Mouse (Mus musculus): Measurements from ENCODE around the gene Gm49339. TPM values are rescaled to one million over a fixed set of nuclear protein-coding genes. Genes with fewer than 3 reads are reported as not detected.
"Not testable (repeated sequence)": the region's sequence is repeated elsewhere in the genome, so short reads cannot be mapped to it uniquely, and the experiment has no call there.

Gm49339 gene
- polyA plus RNA-seq (2014; fragmentation: Nextera tagmentation; extraction: Ambion mirVana) = 0.99 and 2.4 TPM in 2 replicates

DNA sequence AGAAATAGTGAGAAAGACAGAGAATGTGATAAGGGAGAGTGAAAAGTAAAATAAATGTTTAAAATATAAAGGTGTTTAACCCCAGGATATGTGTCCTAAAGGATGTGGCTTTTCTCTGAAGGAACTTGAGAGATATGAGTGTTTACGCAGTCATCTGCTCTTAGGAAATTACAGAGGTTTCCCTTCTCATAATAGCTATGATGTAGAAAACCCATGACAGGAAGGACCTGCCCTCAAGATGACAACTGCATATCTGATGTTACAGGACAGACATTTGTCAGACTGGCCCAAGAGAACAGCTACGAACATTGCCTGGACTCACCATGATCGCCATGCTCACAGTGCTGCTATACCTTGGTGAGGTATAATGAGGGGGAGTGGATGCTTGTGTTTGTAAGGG is at the start of gene Gm49339, which contains the start of gene Lilr4b:
Gene Gm49339, plus strand, starts transcription at position 216 of the 400 bp plus-strand sequence.
Gene Lilr4b, plus strand, starts transcription at position 236 of the 400 bp plus-strand sequence.
- not testable (repeated sequence) for H3K27me3 ChIP-seq (ENCODE audit: insufficient read depth, low read length); H3K9me3 ChIP-seq (ENCODE audit: low read depth, low read length); DNase-seq; H3K27ac ChIP-seq (ENCODE audit: low read depth); ATAC-seq (ENCODE audit: insufficient read depth); H3K4me1 ChIP-seq (ENCODE audit: insufficient read depth); H3K9ac ChIP-seq; H3K4me2 ChIP-seq; H3K4me3 ChIP-seq (ENCODE audit: low read depth, low read length); H3K36me3 ChIP-seq (ENCODE audit: insufficient read depth)
- 78% methylated on average over 1 of the region's 3 CpGs for whole genome bisulfite sequencing

DNA sequence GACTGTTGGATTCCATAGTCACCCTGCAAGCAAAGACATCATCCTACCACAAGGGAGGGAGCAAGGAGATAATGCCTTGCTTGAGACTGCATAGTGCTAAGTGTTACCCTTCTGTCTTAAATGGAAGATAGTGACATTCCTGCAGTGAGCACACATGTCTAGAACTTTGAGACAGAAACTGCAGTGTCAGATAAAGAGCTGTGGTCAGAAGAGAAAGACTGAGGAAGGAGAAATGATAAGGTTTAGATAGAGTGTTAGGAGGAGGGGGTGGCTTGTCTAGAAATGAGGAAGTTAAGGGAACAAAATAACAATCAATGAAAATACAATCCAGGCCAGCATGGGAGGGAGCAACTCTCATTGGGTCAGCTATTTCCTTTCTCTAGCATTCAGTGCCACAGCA is 47.5 kb upstream of the Gm49339 start:
- Histone ChIP-seq H3K4me1 (ENCODE audit: insufficient read depth) (no peaks in the 10 kb centered on the region), H3K4me2 (no peak overlapping the region), H3K27ac (ENCODE audit: low read depth) (no peak overlapping the region), H3K9me3 (ENCODE audit: low read depth, low read length) (no peaks in the 10 kb centered on the region), H3K4me3 (ENCODE audit: low read depth, low read length) (no peak overlapping the region), H3K27me3 (ENCODE audit: insufficient read depth, low read length) (no peaks in the 10 kb centered on the region), H3K36me3 (ENCODE audit: insufficient read depth) (no peaks in the 10 kb centered on the region), H3K9ac (no peak overlapping the region)
- TF ChIP-seq CTCF (IDR thresholded peaks at IDR 0.05; ENCODE audit: low read depth) = no peak
- ATAC-seq (ENCODE audit: insufficient read depth) (no peak), DNase-seq (no peak)

GRCm38 (mm10) chr10:51435684-51436083 is 44.7 kb upstream of the Gm49339 start:
- DNase-seq (no peak), ATAC-seq (ENCODE audit: insufficient read depth) (no peak)
- no peaks in the 10 kb centered on the region for H3K36me3 ChIP-seq (ENCODE audit: insufficient read depth)
- no peaks in the 10 kb centered on the region for H3K9me3 ChIP-seq (ENCODE audit: low read depth, low read length)
- no peak overlapping the region for H3K4me2 ChIP-seq
- no peak overlapping the region for H3K9ac ChIP-seq
- H3K27me3 ChIP-seq (ENCODE audit: insufficient read depth, low read length) = no peaks in the 10 kb centered on the region
- no peak for TF ChIP-seq CTCF (IDR thresholded peaks at IDR 0.05; ENCODE audit: low read depth)
- no peaks in the 10 kb centered on the region for H3K4me1 ChIP-seq (ENCODE audit: insufficient read depth)
- 77% methylated on average over 3 of the region's 3 CpGs for whole genome bisulfite sequencing
- no peak overlapping the region for H3K4me3 ChIP-seq (ENCODE audit: low read depth, low read length)
- no peak overlapping the region for H3K27ac ChIP-seq (ENCODE audit: low read depth)

- Histone ChIP-seq H3K9ac (no peak overlapping the region), H3K4me3 (ENCODE audit: low read depth, low read length) (no peak overlapping the region), H3K36me3 (ENCODE audit: insufficient read depth) (no peaks in the 10 kb centered on the region), H3K4me1 (ENCODE audit: insufficient read depth) (no peaks in the 10 kb centered on the region), H3K27me3 (ENCODE audit: insufficient read depth, low read length) (no peaks in the 10 kb centered on the region), H3K27ac (ENCODE audit: low read depth) (no peak overlapping the region), H3K4me2 (no peak overlapping the region), H3K9me3 (ENCODE audit: low read depth, low read length) (no peaks in the 10 kb centered on the region)
- DNase-seq (no peak), ATAC-seq (ENCODE audit: insufficient read depth) (no peak)
- no peak for TF ChIP-seq CTCF (IDR thresholded peaks at IDR 0.05; ENCODE audit: low read depth)
- 76% methylated on average over 4 of the region's 4 CpGs for WGBS
Observed at GRCm38 (mm10) chr10:51451610-51452009, 28.8 kb upstream of the Gm49339 start.

DNA sequence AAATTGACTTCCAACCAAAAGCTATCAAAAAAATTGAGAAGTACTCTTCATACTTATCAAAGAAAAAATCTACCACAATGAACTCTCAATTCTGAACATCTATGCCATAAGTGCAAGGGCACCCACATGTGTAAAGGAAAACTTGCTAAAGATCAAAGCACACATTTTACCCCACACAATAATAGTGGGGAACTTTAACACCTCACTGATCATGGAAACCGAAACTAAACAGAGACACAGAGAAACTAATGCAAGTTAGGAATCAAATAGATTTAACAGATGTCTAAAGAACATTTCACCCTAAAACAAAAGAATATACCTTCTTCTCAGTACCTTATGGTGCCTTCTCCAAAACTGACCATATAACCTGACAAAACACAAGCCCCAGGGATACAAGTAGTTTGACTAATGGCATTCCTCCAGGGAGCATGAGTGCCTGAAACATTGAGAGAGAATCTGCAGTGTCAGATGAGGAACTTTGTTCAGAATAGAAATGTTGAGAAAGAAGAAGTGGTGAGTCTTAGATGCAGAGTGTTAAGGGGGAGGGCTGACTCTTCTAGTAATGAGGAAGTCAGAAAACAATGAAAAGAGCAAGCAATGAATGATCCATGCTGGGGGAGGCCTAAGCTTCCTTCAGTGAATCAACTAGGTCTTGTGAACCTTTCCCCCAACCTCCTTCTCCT is 26.7 kb upstream of the Gm49339 start:
- Histone ChIP-seq H3K9ac (no peak overlapping the region), H3K4me2 (no peak overlapping the region), H3K27me3 (ENCODE audit: insufficient read depth, low read length) (no peaks in the 10 kb centered on the region), H3K4me3 (ENCODE audit: low read depth, low read length) (no peak overlapping the region), H3K36me3 (ENCODE audit: insufficient read depth) (no peaks in the 10 kb centered on the region), H3K9me3 (ENCODE audit: low read depth, low read length) (no peaks in the 10 kb centered on the region), H3K4me1 (ENCODE audit: insufficient read depth) (no peaks in the 10 kb centered on the region), H3K27ac (ENCODE audit: low read depth) (no peak overlapping the region)
- ATAC-seq (ENCODE audit: insufficient read depth) = no peak
- TF ChIP-seq CTCF (IDR thresholded peaks at IDR 0.05; ENCODE audit: low read depth) = no peak
- 79% methylated on average over 1 of the region's 1 CpGs for WGBS
- DNase-seq = no peak

GRCm38 (mm10) chr10:51454365-51454764 is 26.0 kb upstream of the Gm49339 start:
- H3K9ac ChIP-seq = no peak overlapping the region
- H3K4me1 ChIP-seq (ENCODE audit: insufficient read depth) = no peaks in the 10 kb centered on the region
- WGBS = 54% methylated on average over 1 of the region's 1 CpGs
- DNase-seq = no peak
- no peak overlapping the region for H3K4me2 ChIP-seq
- no peaks in the 10 kb centered on the region for H3K27me3 ChIP-seq (ENCODE audit: insufficient read depth, low read length)
- no peaks in the 10 kb centered on the region for H3K36me3 ChIP-seq (ENCODE audit: insufficient read depth)
- ATAC-seq (ENCODE audit: insufficient read depth) = no peak
- no peak overlapping the region for H3K4me3 ChIP-seq (ENCODE audit: low read depth, low read length)
- H3K9me3 ChIP-seq (ENCODE audit: low read depth, low read length) = no peaks in the 10 kb centered on the region
- no peak overlapping the region for H3K27ac ChIP-seq (ENCODE audit: low read depth)
- no peak for TF ChIP-seq CTCF (IDR thresholded peaks at IDR 0.05; ENCODE audit: low read depth)

DNA sequence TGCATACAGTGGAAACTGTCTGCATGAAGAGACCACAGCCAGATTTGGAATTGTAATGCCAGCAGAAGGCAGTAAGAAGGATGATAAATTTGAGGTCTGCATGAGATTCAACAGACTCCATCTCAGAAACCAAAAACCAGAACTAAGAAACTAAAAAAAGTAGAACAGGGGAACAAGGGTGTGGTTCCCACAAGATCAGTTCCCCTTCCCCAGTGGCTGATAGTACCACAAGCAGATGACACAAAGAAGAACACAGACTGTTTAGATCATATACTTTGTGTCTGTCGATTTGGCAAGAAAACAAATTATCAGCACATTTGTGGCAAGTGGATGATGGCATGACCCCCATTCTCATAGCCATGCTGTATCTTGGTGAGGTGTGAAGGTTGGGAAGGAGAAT is 24.6 kb upstream of the Gm49339 start:
- no peak overlapping the region for H3K4me3 ChIP-seq (ENCODE audit: low read depth, low read length)
- no peak overlapping the region for H3K9ac ChIP-seq

More for the DNA sequence above, 24.6 kb upstream of the Gm49339 start:
- Histone ChIP-seq H3K27ac (ENCODE audit: low read depth) (no peak overlapping the region), H3K36me3 (ENCODE audit: insufficient read depth) (no peaks in the 10 kb centered on the region), H3K4me2 (no peak overlapping the region), H3K27me3 (ENCODE audit: insufficient read depth, low read length) (no peaks in the 10 kb centered on the region), H3K9me3 (ENCODE audit: low read depth, low read length) (no peaks in the 10 kb centered on the region), H3K4me1 (ENCODE audit: insufficient read depth) (no peaks in the 10 kb centered on the region)
- DNase-seq (no peak), ATAC-seq (ENCODE audit: insufficient read depth) (no peak)
- WGBS = 77% methylated on average over 1 of the region's 1 CpGs
- no peak for TF ChIP-seq CTCF (IDR thresholded peaks at IDR 0.05; ENCODE audit: low read depth)
